Mouse (Mus musculus): Measurements from ENCODE around the gene Fam20c. TPM values are rescaled to one million over a fixed set of nuclear protein-coding genes. Genes with fewer than 3 reads are reported as not detected.

Fam20c gene
- polyA plus RNA-seq, 1 experiment from 2014 or later: 10.3 TPM

GRCm38 (mm10) chr5:138761836-138762334, 7.6 kb downstream of the Fam20c start:
- peaks cover 12% of the 10 kb centered on the region for H3K27me3 ChIP-seq (replicated peaks; ENCODE audit: control insufficient read depth, insufficient read depth, low read length)
- 61% methylated on average over 5 of the region's 5 CpGs for WGBS
- ATAC-seq (replicated peaks; ENCODE audit: low FRiP score): no peak
- H3K4me2 ChIP-seq: no peak overlapping the region
- H3K9me3 ChIP-seq (ENCODE audit: control insufficient read depth, low read length): no peaks in the 10 kb centered on the region
- no peaks in the 10 kb centered on the region for H3K4me1 ChIP-seq (replicated peaks; ENCODE audit: control insufficient read depth, insufficient read depth, low read length)
- H3K4me3 ChIP-seq (ENCODE audit: low read depth, low read length): no peak overlapping the region
- no peak overlapping the region for H3K9ac ChIP-seq (ENCODE audit: low read depth, low read length)
- H3K36me3 ChIP-seq (ENCODE audit: control insufficient read depth, insufficient read depth, low read length): no peaks in the 10 kb centered on the region
- H3K27ac ChIP-seq (ENCODE audit: low read depth, low read length): no peak overlapping the region
- DNase-seq (ENCODE audit: low spot score): no peak

- ATAC-seq (replicated peaks; ENCODE audit: low FRiP score) (no peak), DNase-seq (ENCODE audit: low spot score) (no peak)
- Histone ChIP-seq H3K9ac (ENCODE audit: low read depth, low read length) (no peak overlapping the region), H3K9me3 (ENCODE audit: control insufficient read depth, low read length) (no peaks in the 10 kb centered on the region), H3K4me3 (ENCODE audit: low read depth, low read length) (no peak overlapping the region), H3K4me2 (no peak overlapping the region), H3K36me3 (ENCODE audit: control insufficient read depth, insufficient read depth, low read length) (no peaks in the 10 kb centered on the region), H3K4me1 (replicated peaks; ENCODE audit: control insufficient read depth, insufficient read depth, low read length) (no peaks in the 10 kb centered on the region), H3K27me3 (replicated peaks; ENCODE audit: control insufficient read depth, insufficient read depth, low read length) (peaks cover 8% of the 10 kb centered on the region), H3K27ac (ENCODE audit: low read depth, low read length) (no peak overlapping the region)
- 62% methylated on average over 4 of the region's 4 CpGs for WGBS
Measured at GRCm38 (mm10) chr5:138762361-138762760, 8.0 kb downstream of the Fam20c start.

- no peaks in the 10 kb centered on the region for H3K36me3 ChIP-seq (ENCODE audit: control insufficient read depth, insufficient read depth, low read length)
- no peak for ATAC-seq (replicated peaks; ENCODE audit: low FRiP score)
- DNase-seq (ENCODE audit: low spot score): no peak
- no peak overlapping the region for H3K4me2 ChIP-seq
- no peaks in the 10 kb centered on the region for H3K9me3 ChIP-seq (ENCODE audit: control insufficient read depth, low read length)
- H3K4me1 ChIP-seq (replicated peaks; ENCODE audit: control insufficient read depth, insufficient read depth, low read length): no peaks in the 10 kb centered on the region
- H3K27me3 ChIP-seq (replicated peaks; ENCODE audit: control insufficient read depth, insufficient read depth, low read length): no peaks in the 10 kb centered on the region
- no peak overlapping the region for H3K9ac ChIP-seq (ENCODE audit: low read depth, low read length)
- no peak overlapping the region for H3K4me3 ChIP-seq (ENCODE audit: low read depth, low read length)
- H3K27ac ChIP-seq (ENCODE audit: low read depth, low read length): no peak overlapping the region
- 80% methylated on average over 8 of the region's 8 CpGs for WGBS
Measured at GRCm38 (mm10) chr5:138764601-138765000, 10.3 kb downstream of the Fam20c start.

- DNase-seq (ENCODE audit: low spot score) (no peak), ATAC-seq (replicated peaks; ENCODE audit: low FRiP score) (no peak)
- no peaks in the 10 kb centered on the region for H3K9me3 ChIP-seq (ENCODE audit: control insufficient read depth, low read length)
- H3K4me2 ChIP-seq: no peak overlapping the region
- WGBS: 87% methylated on average over 11 of the region's 11 CpGs
- no peak overlapping the region for H3K9ac ChIP-seq (ENCODE audit: low read depth, low read length)
- no peaks in the 10 kb centered on the region for H3K27me3 ChIP-seq (replicated peaks; ENCODE audit: control insufficient read depth, insufficient read depth, low read length)
- H3K27ac ChIP-seq (ENCODE audit: low read depth, low read length): no peak overlapping the region
- no peaks in the 10 kb centered on the region for H3K4me1 ChIP-seq (replicated peaks; ENCODE audit: control insufficient read depth, insufficient read depth, low read length)
- H3K36me3 ChIP-seq (ENCODE audit: control insufficient read depth, insufficient read depth, low read length): no peaks in the 10 kb centered on the region
- H3K4me3 ChIP-seq (ENCODE audit: low read depth, low read length): no peak overlapping the region
Measured at GRCm38 (mm10) chr5:138767650-138768049, 13.3 kb downstream of the Fam20c start.

- no peak overlapping the region for H3K4me3 ChIP-seq (ENCODE audit: low read depth, low read length)
- no peaks in the 10 kb centered on the region for H3K9me3 ChIP-seq (ENCODE audit: control insufficient read depth, low read length)
- no peak for DNase-seq (ENCODE audit: low spot score)
- no peak for ATAC-seq (replicated peaks; ENCODE audit: low FRiP score)
- H3K27me3 ChIP-seq (replicated peaks; ENCODE audit: control insufficient read depth, insufficient read depth, low read length): no peaks in the 10 kb centered on the region
- H3K4me1 ChIP-seq (replicated peaks; ENCODE audit: control insufficient read depth, insufficient read depth, low read length): no peaks in the 10 kb centered on the region
- H3K4me2 ChIP-seq: no peak overlapping the region
- H3K27ac ChIP-seq (ENCODE audit: low read depth, low read length): no peak overlapping the region
- no peaks in the 10 kb centered on the region for H3K36me3 ChIP-seq (ENCODE audit: control insufficient read depth, insufficient read depth, low read length)
- no peak overlapping the region for H3K9ac ChIP-seq (ENCODE audit: low read depth, low read length)
- 75% methylated on average over 2 of the region's 2 CpGs for WGBS
Measured at GRCm38 (mm10) chr5:138768704-138769103, 14.4 kb downstream of the Fam20c start.

GRCm38 (mm10) chr5:138769126-138769525, 14.8 kb downstream of the Fam20c start:
- WGBS: 76% methylated on average over 5 of the region's 5 CpGs
- Histone ChIP-seq H3K4me1 (replicated peaks; ENCODE audit: control insufficient read depth, insufficient read depth, low read length) (no peaks in the 10 kb centered on the region), H3K9ac (ENCODE audit: low read depth, low read length) (no peak overlapping the region), H3K36me3 (ENCODE audit: control insufficient read depth, insufficient read depth, low read length) (no peaks in the 10 kb centered on the region), H3K4me3 (ENCODE audit: low read depth, low read length) (no peak overlapping the region), H3K9me3 (ENCODE audit: control insufficient read depth, low read length) (no peaks in the 10 kb centered on the region), H3K27ac (ENCODE audit: low read depth, low read length) (no peak overlapping the region), H3K4me2 (no peak overlapping the region), H3K27me3 (replicated peaks; ENCODE audit: control insufficient read depth, insufficient read depth, low read length) (no peaks in the 10 kb centered on the region)
- DNase-seq (ENCODE audit: low spot score) (no peak), ATAC-seq (replicated peaks; ENCODE audit: low FRiP score) (no peak)

- ATAC-seq (replicated peaks; ENCODE audit: low FRiP score) (no peak), DNase-seq (ENCODE audit: low spot score) (no peak)
- H3K9ac ChIP-seq (ENCODE audit: low read depth, low read length): no peak overlapping the region
- H3K27me3 ChIP-seq (replicated peaks; ENCODE audit: control insufficient read depth, insufficient read depth, low read length): no peaks in the 10 kb centered on the region
- 83% methylated on average over 5 of the region's 5 CpGs for WGBS
- H3K4me3 ChIP-seq (ENCODE audit: low read depth, low read length): no peak overlapping the region
- no peaks in the 10 kb centered on the region for H3K36me3 ChIP-seq (ENCODE audit: control insufficient read depth, insufficient read depth, low read length)
- no peak overlapping the region for H3K4me2 ChIP-seq
- no peaks in the 10 kb centered on the region for H3K9me3 ChIP-seq (ENCODE audit: control insufficient read depth, low read length)
- no peaks in the 10 kb centered on the region for H3K4me1 ChIP-seq (replicated peaks; ENCODE audit: control insufficient read depth, insufficient read depth, low read length)
- no peak overlapping the region for H3K27ac ChIP-seq (ENCODE audit: low read depth, low read length)
Measured at GRCm38 (mm10) chr5:138775096-138775495, 20.8 kb downstream of the Fam20c start.

GRCm38 (mm10) chr5:138776346-138776745, 22.0 kb downstream of the Fam20c start:
- H3K9me3 ChIP-seq (ENCODE audit: control insufficient read depth, low read length): no peaks in the 10 kb centered on the region
- 53% methylated on average over 1 of the region's 1 CpGs for WGBS
- no peak overlapping the region for H3K9ac ChIP-seq (ENCODE audit: low read depth, low read length)
- no peaks in the 10 kb centered on the region for H3K36me3 ChIP-seq (ENCODE audit: control insufficient read depth, insufficient read depth, low read length)
- no peak overlapping the region for H3K27ac ChIP-seq (ENCODE audit: low read depth, low read length)
- H3K4me3 ChIP-seq (ENCODE audit: low read depth, low read length): no peak overlapping the region
- ATAC-seq (replicated peaks; ENCODE audit: low FRiP score) (no peak; the same call in 1 of the 2 replicates), DNase-seq (ENCODE audit: low spot score) (no peak)
- no peaks in the 10 kb centered on the region for H3K4me1 ChIP-seq (replicated peaks; ENCODE audit: control insufficient read depth, insufficient read depth, low read length)
- H3K27me3 ChIP-seq (replicated peaks; ENCODE audit: control insufficient read depth, insufficient read depth, low read length): no peaks in the 10 kb centered on the region
- H3K4me2 ChIP-seq: no peak overlapping the region

- Histone ChIP-seq H3K36me3 (ENCODE audit: control insufficient read depth, insufficient read depth, low read length) (no peaks in the 10 kb centered on the region), H3K9ac (ENCODE audit: low read depth, low read length) (no peak overlapping the region), H3K4me2 (no peak overlapping the region), H3K4me1 (replicated peaks; ENCODE audit: control insufficient read depth, insufficient read depth, low read length) (no peaks in the 10 kb centered on the region), H3K9me3 (ENCODE audit: control insufficient read depth, low read length) (no peaks in the 10 kb centered on the region), H3K27ac (ENCODE audit: low read depth, low read length) (no peak overlapping the region), H3K27me3 (replicated peaks; ENCODE audit: control insufficient read depth, insufficient read depth, low read length) (no peaks in the 10 kb centered on the region), H3K4me3 (ENCODE audit: low read depth, low read length) (no peak overlapping the region)
- ATAC-seq (replicated peaks; ENCODE audit: low FRiP score) (no peak), DNase-seq (ENCODE audit: low spot score) (no peak)
- WGBS: 62% methylated on average over 9 of the region's 9 CpGs
Measured at GRCm38 (mm10) chr5:138778731-138779463, 24.6 kb downstream of the Fam20c start.

Measured in liver, embryonic 11.5 days (tissue).